Mouse (Mus musculus): ENCODE results near the gene Grm3.

- TF ChIP-seq USF1 (IDR thresholded peaks at IDR 0.05; ENCODE audit: low read depth) (no peak), CTCF (IDR thresholded peaks at IDR 0.05; ENCODE audit: control insufficient read depth, insufficient read depth, insufficient read length) (no peak), CEBPB (IDR thresholded peaks at IDR 0.05; ENCODE audit: low read depth) (no peak), MAX (IDR thresholded peaks at IDR 0.05) (no peak), MYOD1 (IDR thresholded peaks at IDR 0.05; ENCODE audit: control insufficient read depth, insufficient read length, low read depth) (no peak), MYOG (IDR thresholded peaks at IDR 0.05; ENCODE audit: control insufficient read depth, extremely low read depth, insufficient read length) (no peak), FOSL1 (IDR thresholded peaks at IDR 0.05; ENCODE audit: insufficient read depth, low read length, poor library complexity, severe bottlenecking) (no peak)
Measured at GRCm38 (mm10) chr5:9661870-9662589, 62.9 kb downstream of the Grm3 start.
